Mouse (Mus musculus) neutrophil, adult 5-6 weeks (primary cell): ENCODE measurements at regions not wholly inside any gene's neighbourhood (a gene's known extent, or its start where the extent isn't known, plus 50 kb on each side); places are given as distances from the start of the nearest gene placed in this dataset.

Source experiments
- ATAC-seq: fragments of 151-379, 151-347 bp; 2 replicates; pipeline ENCODE4 v1.8.0; 2017; ENCODE audit warnings: mild to moderate bottlenecking, moderate TSS enrichment; ENCODE audit not compliant: insufficient number of reproducible peaks, poor library complexity, low FRiP score, severe bottlenecking; ENCODE audit errors: extremely low read depth

DNA sequence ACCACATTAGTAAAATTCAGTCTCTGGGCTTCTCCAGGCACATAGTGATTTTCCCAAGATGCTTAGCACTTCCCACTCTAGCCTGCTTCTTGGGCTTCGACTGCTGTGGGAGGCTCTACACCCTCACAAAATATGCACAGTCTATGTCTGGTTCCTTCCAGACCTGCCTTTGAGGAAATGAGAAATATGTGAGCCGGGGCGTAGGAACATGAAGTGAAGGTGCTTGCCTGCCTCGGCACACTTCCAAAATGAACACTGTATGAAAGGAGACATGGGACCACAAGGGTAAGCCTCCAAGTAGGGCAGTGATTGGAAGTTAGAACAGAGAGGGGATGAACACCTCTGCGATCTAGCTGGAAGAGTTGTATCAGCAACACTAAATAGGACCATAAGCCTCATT is 54.5 kb downstream of the Gm10260 start:
- ATAC-seq = no peak

- no peak for ATAC-seq
Measured at GRCm38 (mm10) chr13:97704541-97704940, 55.9 kb downstream of the Gm10260 start.

GRCm38 (mm10) chr13:97698967-97699366 is 61.5 kb downstream of the Gm10260 start:
- ATAC-seq = no peak

DNA sequence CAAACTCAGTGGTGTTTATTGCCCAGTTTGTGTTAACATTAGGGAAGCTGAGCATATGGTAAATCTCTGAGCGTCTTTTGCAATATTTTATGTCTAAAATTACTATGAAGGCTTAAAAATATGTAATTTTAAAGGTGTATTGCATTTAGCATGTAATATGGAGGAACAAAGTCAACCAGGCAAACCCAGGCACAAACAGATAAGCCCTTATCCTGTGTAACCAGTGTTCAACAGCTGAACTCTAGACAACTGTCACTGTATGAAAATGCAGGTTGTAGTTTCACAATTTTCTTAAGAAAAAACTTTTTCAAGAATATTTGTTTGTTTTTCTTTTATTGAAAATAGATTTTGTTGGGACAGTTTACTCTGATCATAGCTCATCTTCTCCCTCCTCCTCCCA is 62.1 kb downstream of the Gm10260 start:
- no peak for ATAC-seq

DNA sequence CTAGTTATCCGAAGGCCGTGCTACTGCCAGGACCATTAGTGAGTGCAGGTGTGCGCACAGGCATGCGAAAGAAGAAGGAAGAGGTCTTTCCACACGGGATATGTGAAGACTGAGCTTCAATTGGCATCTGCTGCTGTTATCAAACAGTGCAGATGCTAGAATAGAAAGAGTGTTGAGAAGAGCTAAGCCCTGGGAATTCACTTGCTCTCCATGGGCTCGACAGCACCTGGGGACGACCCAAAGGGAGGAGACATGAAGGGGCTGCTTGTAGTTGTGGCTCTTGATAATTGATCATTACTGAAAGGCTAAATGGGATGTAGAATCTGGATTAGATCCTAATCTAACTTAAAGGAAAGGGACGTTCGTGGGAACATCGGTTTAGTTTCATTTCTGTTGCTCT is 63.2 kb downstream of the Gm10260 start:
- no peak for ATAC-seq

DNA sequence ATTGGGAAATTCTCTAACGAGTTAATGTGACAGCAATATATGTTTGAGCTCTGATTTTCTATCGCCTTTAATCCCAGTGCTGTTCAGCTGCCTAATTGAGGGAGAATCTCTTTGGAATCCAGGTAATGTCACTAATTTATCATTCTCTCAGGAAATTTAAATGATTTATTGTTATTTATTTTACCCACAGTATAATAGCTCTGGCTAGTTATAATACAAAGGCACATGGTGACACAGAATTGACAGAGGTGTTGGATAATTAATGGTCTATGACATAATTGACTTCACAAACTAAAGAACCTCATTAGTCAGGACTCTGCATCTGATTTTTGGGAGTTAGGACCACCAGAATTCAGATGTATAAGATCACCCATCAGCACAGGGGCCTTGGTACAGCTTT is 65.4 kb downstream of the Gm10260 start:
- no peak for ATAC-seq

DNA sequence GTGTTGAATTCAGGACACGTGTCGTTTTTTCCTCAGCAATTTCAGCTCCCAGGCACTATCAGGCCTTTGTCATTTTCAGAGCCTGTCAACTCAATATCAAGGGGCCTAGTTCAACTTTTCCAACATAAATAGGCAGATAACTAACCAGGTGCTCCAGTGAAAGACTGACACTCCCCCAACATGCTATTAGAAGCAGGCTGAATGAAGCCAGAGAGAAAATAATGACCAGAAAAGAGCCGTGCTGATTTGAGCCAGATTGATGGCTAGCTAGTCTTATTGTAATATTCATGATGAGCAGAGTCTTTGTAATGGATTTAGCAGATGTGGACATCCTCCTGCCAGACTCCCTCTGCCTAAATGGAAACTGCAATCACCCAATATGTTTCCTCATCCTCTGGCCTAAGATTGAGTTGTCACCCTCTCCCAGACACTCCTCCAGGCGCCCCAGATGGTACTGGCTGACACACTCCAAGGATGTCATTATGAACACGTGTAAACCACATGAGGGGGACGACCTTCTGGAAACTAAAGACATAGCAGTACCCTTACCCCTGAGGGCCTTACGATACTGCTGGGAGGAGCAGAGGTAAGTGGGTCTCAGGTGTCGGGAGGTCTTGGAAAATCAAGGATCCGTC is 66.0 kb downstream of the Gm10260 start:
- ATAC-seq = no peak

DNA sequence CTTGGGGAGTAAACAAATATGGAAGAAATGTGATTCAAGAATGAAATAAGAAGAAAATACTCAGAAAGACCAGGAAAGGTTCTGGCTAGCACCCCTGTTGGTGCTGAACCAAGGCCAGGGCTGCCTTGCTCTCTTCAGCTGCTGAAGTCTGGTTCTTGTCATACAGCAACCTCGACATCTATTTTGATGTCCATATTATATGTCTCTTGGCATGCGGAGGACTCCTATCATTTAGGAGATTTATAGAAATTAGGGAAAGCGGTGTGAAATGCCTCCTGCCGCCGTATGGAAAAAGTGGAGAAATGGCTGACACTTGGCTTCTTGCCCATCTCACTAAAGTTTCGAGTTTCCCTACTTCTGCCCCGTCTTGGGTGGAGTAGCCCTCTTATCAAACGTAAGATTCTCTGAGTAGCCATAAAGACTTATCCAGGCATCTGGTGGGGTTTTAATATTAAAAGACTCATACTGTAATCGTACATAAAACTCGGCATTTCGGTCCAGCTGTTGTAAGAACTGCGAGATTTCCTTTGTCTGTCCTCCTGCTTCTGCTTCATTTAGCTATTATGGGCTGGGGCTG is 72.0 kb downstream of the Gm10260 start:
- no peak for ATAC-seq

GRCm38 (mm10) chr13:97683836-97684235 is 76.6 kb downstream of the Gm10260 start:
- no peak for ATAC-seq

- no peak for ATAC-seq
Measured at GRCm38 (mm10) chr13:97681228-97681987, 79.0 kb downstream of the Gm10260 start.

DNA sequence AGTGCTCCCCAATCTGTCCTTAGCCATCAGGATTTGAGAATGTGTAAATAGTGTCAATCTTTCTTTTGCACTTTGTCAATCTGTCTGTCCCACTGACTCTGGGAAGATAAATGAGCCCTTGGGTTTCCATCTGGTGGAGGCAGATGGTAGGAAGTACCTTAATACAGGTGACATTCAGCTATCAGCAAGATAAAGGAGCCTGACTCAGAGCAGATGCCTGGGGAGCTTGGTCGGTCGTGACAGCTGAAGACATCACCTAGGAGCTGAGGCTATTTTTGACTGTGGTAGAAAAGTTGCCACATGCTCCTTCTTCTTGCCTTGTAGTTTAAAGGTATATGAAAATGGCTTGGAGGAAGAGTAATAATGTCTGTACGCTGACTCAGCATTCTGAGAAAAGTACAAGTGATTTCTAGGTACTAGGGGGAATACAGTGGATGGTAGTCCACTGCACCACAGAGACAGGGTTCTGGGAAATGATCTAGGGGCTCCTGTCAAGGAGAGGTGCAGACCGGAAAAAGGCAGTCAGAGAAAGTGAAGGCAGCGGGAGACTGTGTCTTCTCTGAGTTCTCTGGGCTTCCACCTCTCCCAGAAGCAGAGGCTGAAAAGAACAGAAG is 80.0 kb downstream of the Gm10260 start:
- ATAC-seq = no peak

DNA sequence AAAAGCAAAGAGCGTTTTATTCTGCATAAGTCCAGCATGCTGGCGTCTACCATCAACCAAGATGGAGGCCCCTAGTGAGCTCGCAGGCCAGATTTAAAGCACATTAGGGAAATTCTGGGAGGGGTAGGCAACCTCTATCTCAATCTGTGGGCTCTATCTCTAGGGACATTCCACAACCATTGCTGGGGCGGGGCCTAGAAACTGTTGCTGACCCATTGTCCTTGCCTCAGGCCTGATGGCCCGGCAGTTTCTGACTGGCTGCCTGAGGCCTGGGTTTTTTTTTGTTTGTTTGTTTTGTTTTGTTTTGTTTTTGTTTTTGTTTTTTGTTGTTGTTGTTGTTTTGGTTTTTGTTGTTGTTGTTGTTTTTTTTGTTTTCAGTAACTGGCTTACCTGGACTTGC is 81.4 kb downstream of the Gm10260 start:
- ATAC-seq = no peak

DNA sequence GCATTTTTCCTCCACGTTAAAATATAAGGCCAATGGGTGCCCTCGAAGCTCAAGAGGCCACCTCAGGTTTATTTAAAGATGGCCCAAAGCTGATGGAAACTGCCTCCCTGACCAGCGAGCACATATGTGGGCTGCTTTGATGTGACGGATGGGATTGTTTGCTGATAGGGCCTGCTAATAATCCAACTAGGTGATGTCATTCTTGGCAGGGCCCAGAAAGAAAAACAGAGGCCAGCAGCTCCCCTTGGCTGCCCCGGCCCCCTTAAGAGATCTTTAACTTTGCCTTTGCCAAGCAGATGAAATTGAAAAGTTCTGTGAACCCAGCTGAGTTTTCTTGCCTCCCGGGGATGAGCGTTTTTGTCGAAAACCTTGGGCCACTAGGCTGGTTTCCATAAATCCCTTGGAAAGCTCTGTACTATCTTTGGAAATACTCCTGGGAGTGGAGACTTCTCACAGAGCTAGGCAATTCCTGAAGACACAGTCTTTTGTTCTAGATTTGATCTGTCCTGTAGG is 83.8 kb downstream of the Gm10260 start:
- ATAC-seq = no peak

DNA sequence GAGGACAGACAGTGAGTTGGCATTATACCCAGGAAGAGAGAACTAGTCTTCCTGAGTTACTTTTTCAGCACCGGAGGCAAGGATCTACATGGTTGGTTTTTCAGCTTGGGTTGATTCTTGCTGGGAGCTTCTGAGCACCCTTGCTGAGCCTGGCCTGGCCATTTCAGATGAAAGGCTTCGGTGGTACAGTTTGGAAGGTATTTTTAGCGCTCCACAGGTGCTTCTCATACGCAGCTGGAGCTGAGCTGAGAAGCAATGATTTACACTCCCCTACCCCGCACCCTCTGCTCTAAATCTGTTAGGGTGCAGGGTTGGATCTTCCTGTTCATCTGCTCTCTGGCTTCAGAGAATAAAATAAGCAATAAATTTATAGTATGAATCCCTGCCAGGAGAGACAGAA is 87.3 kb downstream of the Gm10260 start:
- ATAC-seq = no peak

GRCm38 (mm10) chr13:97672038-97672675 is 88.3 kb downstream of the Gm10260 start:
- ATAC-seq = no peak

- no peak for ATAC-seq
Measured at GRCm38 (mm10) chr13:97669366-97669765, 91.1 kb downstream of the Gm10260 start.

- no peak for ATAC-seq
Measured at GRCm38 (mm10) chr13:97668910-97669309, 91.5 kb downstream of the Gm10260 start.

DNA sequence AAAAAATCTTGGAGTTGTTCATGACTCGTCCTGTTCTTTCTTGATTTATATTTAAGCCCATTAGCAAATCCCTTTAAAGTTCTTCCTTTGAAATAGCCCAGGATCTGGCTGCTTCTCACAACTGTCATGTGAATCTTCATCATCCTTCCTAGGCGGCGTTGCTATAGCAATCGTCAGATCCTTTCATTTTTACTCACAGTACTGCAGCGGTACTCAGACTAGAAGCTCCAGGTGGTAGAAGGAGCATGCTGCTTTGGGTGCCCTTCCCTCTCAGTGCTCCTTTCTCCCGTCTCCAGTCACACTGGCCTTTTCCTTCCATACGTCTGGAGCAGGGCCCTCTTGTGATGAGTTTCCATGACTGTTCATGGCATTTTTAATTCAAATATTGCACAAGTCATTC is 93.1 kb downstream of the Gm10260 start:
- no peak for ATAC-seq

GRCm38 (mm10) chr13:97666761-97667160 is 93.7 kb downstream of the Gm10260 start:
- no peak for ATAC-seq
